Mouse (Mus musculus): ENCODE results near the gene Iglon5. TPM values are rescaled to one million over a fixed set of nuclear protein-coding genes. Genes with fewer than 3 reads are reported as not detected.

Iglon5 gene
- polyA plus RNA-seq (2015; fragmentation: Nextera tagmentation; extraction: Ambion mirVana), result 7.3 and 7.8 TPM in 2 replicates

DNA sequence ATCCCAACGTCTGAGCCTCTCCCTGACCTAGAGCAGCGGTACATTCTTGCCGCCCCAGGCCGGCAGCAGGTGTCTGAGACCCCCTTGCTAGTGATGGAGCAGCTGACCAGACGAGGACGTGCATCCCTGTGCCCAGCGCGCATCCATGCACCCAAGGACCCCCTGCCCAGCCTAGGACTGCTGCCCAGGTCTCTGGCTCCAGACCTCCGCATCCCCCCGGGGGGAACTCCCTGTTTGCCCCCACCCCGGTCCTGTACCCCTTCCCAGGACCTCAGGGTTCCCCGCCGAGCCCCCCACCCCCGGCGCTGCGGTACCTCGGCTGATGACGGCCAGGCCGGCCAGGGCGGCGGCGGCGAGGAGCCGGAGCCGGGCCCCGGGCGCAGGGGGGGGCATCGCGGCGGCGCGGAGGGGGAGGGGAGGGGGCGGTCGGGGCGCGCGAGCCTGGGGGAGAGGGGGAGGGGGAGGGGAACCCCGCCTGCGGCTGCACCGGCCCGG is at the start of gene Iglon5:
Gene Iglon5, minus strand, starts transcription at position 445 of the 495 bp plus-strand sequence.
- peak; percentile 73 for ATAC-seq (ENCODE audit: low FRiP score)
- Histone ChIP-seq H3K4me3 (peak within 1 kb of the TSS; percentile 73), H3K27ac (peak within 1 kb of the TSS; percentile 92), H3K4me2 (peak within 1 kb of the TSS; percentile 64), H3K4me1 (replicated peaks) (peaks cover 25% of the 10 kb centered on the region), H3K9ac (peak within 1 kb of the TSS; percentile 93), H3K9me3 (no peaks in the 10 kb centered on the region), H3K27me3 (peaks cover 7% of the 10 kb centered on the region; the same call in 1 of the 2 replicates), H3K36me3 (no peaks in the 10 kb centered on the region)
- 2% methylated on average over 14 of the region's 41 CpGs for WGBS

DNA sequence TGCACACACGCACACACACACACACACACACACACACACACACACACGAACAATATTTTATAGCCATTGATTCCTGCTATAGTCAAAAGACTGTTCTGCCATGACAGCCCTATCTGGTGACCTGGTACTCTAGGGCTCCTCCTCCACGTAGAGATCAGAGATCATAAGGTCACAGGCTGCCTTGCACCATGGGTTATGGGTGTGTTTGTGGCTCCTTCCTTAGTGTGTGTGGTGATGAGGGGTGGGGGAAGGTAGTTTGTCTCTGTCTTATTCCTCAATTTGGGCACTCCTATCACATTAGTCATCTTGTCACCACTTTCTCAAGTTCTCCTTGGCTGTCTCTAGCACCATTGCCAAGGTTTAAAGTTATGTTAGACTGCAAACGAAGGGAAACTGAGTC is 48.6 kb upstream of the Iglon5 start:
- no peaks in the 10 kb centered on the region for H3K27me3 ChIP-seq
- no peaks in the 10 kb centered on the region for H3K9me3 ChIP-seq
- no peak overlapping the region for H3K27ac ChIP-seq
- no peak for ATAC-seq (ENCODE audit: low FRiP score)
- no peak overlapping the region for H3K4me2 ChIP-seq
- H3K4me1 ChIP-seq (replicated peaks), result no peaks in the 10 kb centered on the region
- WGBS, result 67% methylated on average over 4 of the region's 4 CpGs
- no peaks in the 10 kb centered on the region for H3K36me3 ChIP-seq
- no peak overlapping the region for H3K4me3 ChIP-seq
- H3K9ac ChIP-seq, result no peak overlapping the region

DNA sequence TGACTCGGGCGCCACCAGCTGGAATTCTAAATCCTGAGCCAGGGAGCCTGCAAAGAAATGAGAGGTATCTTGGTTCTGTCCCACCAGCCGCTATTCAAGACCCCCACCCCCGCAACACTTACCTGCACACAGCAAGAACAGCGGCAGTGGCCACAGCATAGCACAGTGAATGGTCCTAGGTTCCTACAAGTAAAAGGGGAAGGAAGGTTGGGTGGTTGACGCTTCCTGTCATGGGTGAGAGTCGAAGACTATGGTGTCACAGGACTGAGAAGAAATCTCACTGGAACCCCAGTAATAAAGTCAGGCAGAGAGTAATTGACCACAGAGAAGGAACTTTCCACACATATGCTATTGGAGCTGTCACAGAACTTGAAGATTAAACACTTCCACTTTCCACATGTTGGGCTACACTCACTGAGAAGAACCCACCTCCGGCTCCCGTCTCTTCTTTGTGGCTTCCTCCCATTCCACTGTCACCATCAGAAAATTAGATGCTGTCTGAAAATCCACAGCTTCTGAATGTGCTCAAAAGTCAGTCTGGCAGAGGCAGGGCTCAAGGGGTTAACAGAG is 43.1 kb upstream of the Iglon5 start:
- ATAC-seq (ENCODE audit: low FRiP score), result no peak
- Histone ChIP-seq H3K36me3 (no peaks in the 10 kb centered on the region), H3K9ac (no peak overlapping the region), H3K27me3 (no peaks in the 10 kb centered on the region), H3K9me3 (no peaks in the 10 kb centered on the region), H3K4me3 (no peak overlapping the region), H3K4me1 (replicated peaks) (no peaks in the 10 kb centered on the region), H3K27ac (no peak overlapping the region), H3K4me2 (no peak overlapping the region)
- 91% methylated on average over 9 of the region's 9 CpGs for WGBS

DNA sequence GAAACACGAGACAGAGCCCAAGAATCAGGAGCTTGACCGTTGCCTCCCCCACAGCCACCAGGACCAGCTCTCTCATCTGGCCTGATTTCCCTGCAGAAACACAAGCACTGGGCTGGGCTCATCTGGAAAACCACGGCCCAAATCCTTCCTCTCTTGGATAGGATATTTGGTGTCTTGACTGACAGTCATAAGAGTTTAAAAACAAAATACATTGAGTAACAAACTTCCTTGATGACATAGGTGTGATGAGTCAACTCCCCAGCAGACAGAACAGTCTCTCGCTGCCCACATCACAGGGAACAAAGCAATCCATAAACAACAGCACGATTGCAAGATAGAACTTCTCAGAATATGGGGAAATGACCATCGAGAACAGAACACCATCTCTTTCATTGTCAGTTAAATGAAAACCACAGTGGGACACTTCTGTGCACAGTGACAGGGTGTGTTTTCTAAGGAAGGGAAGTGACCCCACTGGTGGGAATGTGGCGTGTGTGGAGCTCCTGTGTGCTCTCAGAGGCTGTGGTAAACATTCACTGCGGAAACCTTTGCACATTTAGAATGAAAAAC is 40.4 kb upstream of the Iglon5 start:
- Histone ChIP-seq H3K4me1 (replicated peaks) (no peaks in the 10 kb centered on the region), H3K36me3 (no peaks in the 10 kb centered on the region), H3K9ac (no peak overlapping the region), H3K4me2 (no peak overlapping the region), H3K9me3 (no peaks in the 10 kb centered on the region), H3K4me3 (no peak overlapping the region), H3K27me3 (no peaks in the 10 kb centered on the region), H3K27ac (no peak overlapping the region)
- no peak for ATAC-seq (ENCODE audit: low FRiP score)
- 78% methylated on average over 8 of the region's 8 CpGs for WGBS

DNA sequence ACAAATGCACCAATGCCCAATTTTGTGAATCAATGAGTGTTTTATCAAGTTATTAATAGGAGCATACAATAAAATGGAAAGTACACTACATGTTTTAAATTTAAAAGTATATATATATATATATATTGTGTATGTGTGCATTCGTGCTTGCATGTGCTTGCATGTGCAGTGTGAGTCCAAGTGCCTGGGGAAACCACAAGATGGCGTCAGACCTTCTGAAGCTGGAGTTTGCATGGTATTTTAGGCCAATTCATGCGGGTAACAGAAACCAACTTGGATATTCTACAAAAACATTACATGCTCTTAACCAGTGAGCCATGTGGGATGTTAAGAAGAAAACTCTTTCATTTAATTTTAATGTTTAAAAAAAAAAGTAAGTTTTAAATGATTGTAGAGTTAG is 35.4 kb upstream of the Iglon5 start:
- Histone ChIP-seq H3K4me3 (no peak overlapping the region), H3K4me2 (no peak overlapping the region), H3K9ac (no peak overlapping the region), H3K36me3 (no peaks in the 10 kb centered on the region), H3K27ac (no peak overlapping the region), H3K27me3 (no peaks in the 10 kb centered on the region), H3K9me3 (no peaks in the 10 kb centered on the region), H3K4me1 (replicated peaks) (no peaks in the 10 kb centered on the region)
- no peak for ATAC-seq (ENCODE audit: low FRiP score)
- 57% methylated on average over 3 of the region's 3 CpGs for WGBS

DNA sequence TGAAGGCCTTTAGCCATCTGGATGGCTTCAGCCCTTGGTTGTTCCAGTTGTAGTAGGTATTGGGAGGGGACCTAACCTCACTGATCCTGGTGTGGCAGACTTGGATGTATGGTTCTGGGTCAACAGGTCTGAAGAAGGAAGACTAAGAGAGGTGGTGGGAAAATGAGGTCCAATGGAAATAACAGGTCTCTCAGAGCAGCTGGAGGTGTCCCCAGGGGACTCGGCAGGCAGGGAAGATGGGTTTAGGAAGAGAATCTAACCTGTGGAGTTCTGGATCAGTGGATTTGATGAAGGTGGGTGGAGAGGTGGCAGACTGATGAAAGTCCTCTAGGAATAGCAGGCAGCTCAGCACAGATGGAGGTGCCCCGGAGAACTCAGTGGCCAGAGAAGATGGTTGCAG is 32.9 kb upstream of the Iglon5 start:
- no peak overlapping the region for H3K27ac ChIP-seq
- ATAC-seq (ENCODE audit: low FRiP score), result no peak
- no peaks in the 10 kb centered on the region for H3K9me3 ChIP-seq
- no peaks in the 10 kb centered on the region for H3K4me1 ChIP-seq (replicated peaks)
- WGBS, result 87% methylated on average over 2 of the region's 2 CpGs
- H3K9ac ChIP-seq, result no peak overlapping the region
- no peak overlapping the region for H3K4me3 ChIP-seq
- H3K36me3 ChIP-seq, result no peaks in the 10 kb centered on the region
- H3K4me2 ChIP-seq, result no peak overlapping the region
- H3K27me3 ChIP-seq, result no peaks in the 10 kb centered on the region

DNA sequence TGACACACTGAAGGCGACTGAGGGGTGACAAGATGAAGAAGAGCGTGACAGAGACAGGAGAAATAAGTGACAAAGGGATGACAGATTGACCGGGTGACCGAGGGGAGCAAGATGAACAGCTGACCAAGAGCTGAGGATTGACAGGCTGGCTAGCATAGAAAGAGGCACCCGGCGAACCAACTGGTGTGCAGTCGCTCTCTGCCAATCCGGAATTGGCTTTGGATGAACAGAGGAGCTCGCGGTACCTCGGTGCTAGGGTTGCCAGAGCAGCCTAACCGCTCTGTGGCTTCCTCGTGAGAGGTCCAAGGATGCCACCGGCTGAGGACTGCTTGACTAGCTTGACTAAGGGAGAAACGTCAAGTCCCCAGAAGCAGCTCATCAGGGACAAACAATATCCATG is 28.5 kb upstream of the Iglon5 start:
- ATAC-seq (ENCODE audit: low FRiP score), result no peak
- no peaks in the 10 kb centered on the region for H3K4me1 ChIP-seq (replicated peaks)
- no peaks in the 10 kb centered on the region for H3K9me3 ChIP-seq
- H3K27me3 ChIP-seq, result no peaks in the 10 kb centered on the region
- 80% methylated on average over 15 of the region's 15 CpGs for WGBS
- H3K27ac ChIP-seq, result no peak overlapping the region
- no peak overlapping the region for H3K4me2 ChIP-seq
- H3K4me3 ChIP-seq, result no peak overlapping the region
- no peaks in the 10 kb centered on the region for H3K36me3 ChIP-seq
- no peak overlapping the region for H3K9ac ChIP-seq

DNA sequence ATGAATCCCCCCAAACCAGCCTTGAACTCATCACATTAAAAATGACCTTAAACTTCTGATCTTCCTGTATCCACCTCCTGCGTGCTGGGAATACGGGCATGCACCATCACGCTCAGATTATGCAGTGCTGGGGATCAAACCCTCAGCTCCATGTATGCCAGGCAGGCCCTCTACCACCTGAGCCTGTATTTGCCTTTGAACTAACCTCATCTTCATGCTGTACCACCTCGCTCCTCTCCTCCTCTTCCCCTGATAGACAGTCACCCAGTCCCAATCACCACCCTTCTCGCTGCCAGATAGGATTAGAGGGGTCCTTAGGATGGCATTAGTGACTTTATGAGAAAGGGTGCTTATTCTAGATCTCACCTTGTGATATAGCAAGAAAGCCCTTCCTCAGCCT is 25.2 kb upstream of the Iglon5 start:
- H3K27ac ChIP-seq, result no peak overlapping the region
- no peaks in the 10 kb centered on the region for H3K27me3 ChIP-seq
- WGBS, result 85% methylated on average over 5 of the region's 5 CpGs
- H3K4me1 ChIP-seq (replicated peaks), result no peaks in the 10 kb centered on the region
- H3K9me3 ChIP-seq, result no peaks in the 10 kb centered on the region
- H3K4me2 ChIP-seq, result no peak overlapping the region
- no peak for ATAC-seq (ENCODE audit: low FRiP score)
- H3K4me3 ChIP-seq, result no peak overlapping the region
- H3K36me3 ChIP-seq, result no peaks in the 10 kb centered on the region
- no peak overlapping the region for H3K9ac ChIP-seq

DNA sequence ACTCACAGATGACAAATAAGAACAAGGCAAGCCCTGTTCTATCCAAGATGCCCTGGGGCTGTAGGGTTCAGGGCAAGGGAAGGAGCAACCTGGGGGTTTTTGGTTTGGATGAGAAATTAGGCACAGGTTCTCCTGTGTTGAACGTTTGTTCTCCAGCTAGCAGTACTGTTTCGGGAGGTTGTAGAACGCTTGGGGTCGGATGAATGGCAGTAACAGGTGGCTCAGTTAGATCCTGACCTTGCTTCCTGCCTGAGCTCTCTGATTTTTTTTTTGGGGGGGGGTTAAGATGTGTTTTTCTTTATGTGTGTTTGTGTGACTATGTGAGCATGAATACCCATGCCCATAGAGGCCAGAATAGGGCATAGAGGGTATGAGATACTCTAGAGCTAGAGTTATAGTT is 22.6 kb upstream of the Iglon5 start:
- no peaks in the 10 kb centered on the region for H3K4me1 ChIP-seq (replicated peaks)
- H3K27me3 ChIP-seq, result no peaks in the 10 kb centered on the region
- H3K4me3 ChIP-seq, result no peak overlapping the region
- WGBS, result 90% methylated on average over 4 of the region's 4 CpGs
- no peak overlapping the region for H3K27ac ChIP-seq
- no peak for ATAC-seq (ENCODE audit: low FRiP score)
- no peaks in the 10 kb centered on the region for H3K9me3 ChIP-seq
- H3K36me3 ChIP-seq, result no peaks in the 10 kb centered on the region
- no peak overlapping the region for H3K4me2 ChIP-seq
- no peak overlapping the region for H3K9ac ChIP-seq

DNA sequence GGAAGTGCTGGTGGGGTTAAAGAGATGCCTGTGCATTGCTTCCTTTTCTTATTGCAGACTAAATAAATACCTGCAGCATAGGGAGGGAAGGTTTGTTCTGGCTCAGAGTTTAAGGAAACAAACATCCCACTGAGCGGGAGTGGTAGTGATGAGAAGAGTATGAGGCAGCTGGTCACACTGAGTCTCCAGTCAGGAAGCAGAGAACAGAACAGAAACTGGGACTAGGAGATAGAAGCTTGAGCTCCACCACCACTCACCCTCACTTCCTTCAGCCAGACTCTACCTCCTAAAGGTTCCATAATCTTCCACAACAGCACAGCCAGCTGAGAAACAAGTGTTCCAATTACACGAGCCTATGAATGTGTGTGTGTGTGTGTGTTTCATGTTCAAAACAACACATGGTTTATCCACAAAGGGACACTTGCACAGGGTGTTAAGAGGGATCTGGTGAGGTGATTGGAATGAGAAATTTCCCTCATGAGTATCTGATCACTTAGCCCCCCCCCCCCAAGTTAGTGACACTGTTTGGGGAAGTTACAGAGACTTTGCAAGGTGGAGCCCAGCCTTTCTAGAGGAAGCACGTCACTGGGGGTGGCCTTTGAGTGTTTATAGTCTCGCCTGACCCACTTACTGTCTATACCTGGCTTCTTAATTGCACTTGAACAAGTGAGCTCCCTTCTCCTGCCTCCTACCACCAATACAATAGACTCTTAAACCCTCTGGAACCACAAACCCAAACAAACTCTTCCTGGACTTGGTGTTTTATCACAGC is 22.0 kb upstream of the Iglon5 start:
- Histone ChIP-seq H3K9me3 (no peaks in the 10 kb centered on the region), H3K4me2 (no peak overlapping the region), H3K27me3 (no peaks in the 10 kb centered on the region), H3K4me3 (no peak overlapping the region), H3K9ac (no peak overlapping the region), H3K27ac (no peak overlapping the region), H3K4me1 (replicated peaks) (no peaks in the 10 kb centered on the region), H3K36me3 (no peaks in the 10 kb centered on the region)
- 71% methylated on average over 4 of the region's 4 CpGs for WGBS
- ATAC-seq (ENCODE audit: low FRiP score), result no peak

DNA sequence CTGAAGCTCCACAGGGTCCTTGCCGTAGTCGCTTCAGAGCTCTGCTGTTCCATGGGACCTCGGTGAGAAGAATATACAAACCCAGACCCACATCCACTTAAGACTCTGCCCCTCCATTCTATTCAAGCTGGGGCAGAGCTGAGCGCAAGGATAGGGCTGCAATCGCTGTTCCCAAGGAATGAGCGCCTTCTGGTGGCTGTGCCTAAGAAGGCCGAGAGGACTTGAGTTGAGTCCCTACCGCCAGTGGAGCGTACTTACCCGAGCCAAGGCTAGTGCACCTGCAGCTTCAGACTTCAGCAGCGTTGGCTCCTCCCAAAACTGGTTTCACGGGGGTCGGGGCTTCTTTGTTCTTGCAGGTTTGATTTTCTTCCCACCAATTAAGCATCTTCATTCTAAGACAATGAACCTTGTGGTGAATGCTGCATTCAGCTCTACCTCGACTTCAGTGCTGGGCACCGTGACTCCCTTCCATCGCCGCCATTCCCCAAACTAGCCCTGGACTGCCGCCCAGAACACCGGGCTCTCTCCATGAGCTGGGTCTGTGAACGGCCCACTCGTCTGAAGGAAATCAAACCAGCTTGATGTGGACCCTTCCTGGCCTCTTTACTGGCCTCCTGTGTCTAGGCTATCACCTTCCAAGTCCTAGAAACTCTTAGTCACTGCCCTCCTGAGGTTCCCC is 5.6 kb upstream of the Iglon5 start:
- no peak overlapping the region for H3K4me2 ChIP-seq
- 13% methylated on average over 21 of the region's 21 CpGs for WGBS
- no peak overlapping the region for H3K9ac ChIP-seq
- 0 out of 2 replicates have a peak, but pooled peaks cover 4% of the 10 kb centered on the region for H3K9me3 ChIP-seq
- no peaks in the 10 kb centered on the region for H3K36me3 ChIP-seq
- no peak overlapping the region for H3K27ac ChIP-seq
- H3K4me3 ChIP-seq, result no peak overlapping the region
- H3K4me1 ChIP-seq (replicated peaks), result peaks cover 5% of the 10 kb centered on the region
- H3K27me3 ChIP-seq, result peaks cover 11% of the 10 kb centered on the region; the same call in 1 of the 2 replicates
- peak; percentile 65 for ATAC-seq (ENCODE audit: low FRiP score)

DNA sequence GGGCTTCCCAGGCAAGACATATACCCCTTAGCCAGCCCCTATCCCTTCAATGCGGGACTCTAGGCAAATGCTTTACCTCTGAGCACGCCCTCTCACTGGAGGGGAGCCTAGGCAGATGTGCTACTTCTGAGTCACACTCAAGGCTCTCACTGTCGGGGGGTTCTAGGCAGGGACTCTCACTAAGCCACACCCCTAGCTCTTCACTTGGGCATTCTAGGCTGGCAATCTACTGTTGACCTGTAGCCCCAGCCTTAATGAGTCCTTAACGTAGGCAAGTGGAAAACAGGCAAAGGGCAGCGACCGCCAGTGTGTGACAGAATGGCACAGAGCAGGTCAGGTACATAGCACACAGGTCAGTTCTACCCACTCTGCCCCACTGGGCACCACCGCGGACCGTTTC is 986 bp upstream of the Iglon5 start:
- peak; percentile 18 for ATAC-seq (ENCODE audit: low FRiP score)
- Histone ChIP-seq H3K36me3 (no peaks in the 10 kb centered on the region), H3K27me3 (peaks cover 11% of the 10 kb centered on the region; the same call in 1 of the 2 replicates), H3K4me2 (peak overlapping the region; percentile 64), H3K9me3 (no peaks in the 10 kb centered on the region), H3K4me3 (peak overlapping the region; percentile 73), H3K4me1 (replicated peaks) (peaks cover 25% of the 10 kb centered on the region), H3K27ac (peak overlapping the region; percentile 92), H3K9ac (peak overlapping the region; percentile 93; the same call in 1 of the 2 replicates)
- 63% methylated on average over 9 of the region's 9 CpGs for WGBS

Measured in hindbrain, embryonic 13.5 days (tissue).